Mouse (Mus musculus) liver, embryonic 16.5 days (tissue): ENCODE results near the gene Extl1. TPM values are rescaled to one million over a fixed set of nuclear protein-coding genes. Genes with fewer than 3 reads are reported as not detected.
"Not testable (repeated sequence)": the region's sequence is repeated elsewhere in the genome, so short reads cannot be mapped to it uniquely, and the experiment has no call there.

Source experiments
- ATAC-seq: fragments of 200-750 bp; cut with Nextera tagmentation; 2 replicates; pipeline ENCODE4 v1.8.0; 2017; ENCODE audit warnings: low read depth, mild to moderate bottlenecking, moderate number of reproducible peaks, moderate library complexity
- H3K27ac ChIP-seq: fragments of 300-500 bp; sonication (generic); 2 replicates; pipeline ENCODE4 v1.5.1; 2014; ENCODE audit warnings: mild to moderate bottlenecking, low read length
- H3K27me3 ChIP-seq: fragments of 300-500 bp; sonication (generic); 2 replicates; pipeline ENCODE4 v1.6.1; 2014; ENCODE audit warnings: low read depth, low read length, mixed read lengths; ENCODE audit not compliant: control insufficient read depth, insufficient read depth
- H3K36me3 ChIP-seq: fragments of 300-500 bp; sonication (generic); 2 replicates; pipeline ENCODE4 v1.6.1; 2014; ENCODE audit warnings: mild to moderate bottlenecking; ENCODE audit not compliant: control insufficient read depth, insufficient read depth
- H3K4me1 ChIP-seq: fragments of 300-500 bp; sonication (generic); 2 replicates; pipeline ENCODE4 v1.6.1; 2014; ENCODE audit warnings: low read depth, low read length, mixed read lengths; ENCODE audit not compliant: control insufficient read depth
- H3K4me2 ChIP-seq: fragments of 300-500 bp; sonication (generic); 2 replicates; pipeline ENCODE4 v1.6.1; 2014; ENCODE audit warnings: low read depth, low read length, mixed read lengths
- H3K4me3 ChIP-seq: fragments of 300-500 bp; sonication (generic); 2 replicates; pipeline ENCODE4 v1.5.1; 2014; ENCODE audit warnings: low read depth, mild to moderate bottlenecking, low read length
- H3K9ac ChIP-seq: fragments of 300-500 bp; sonication (generic); 2 replicates; pipeline ENCODE4 v1.6.1; 2014; ENCODE audit warnings: low read depth, low read length
- H3K9me3 ChIP-seq: fragments of 300-500 bp; sonication (generic); replicated peaks from 2 replicates; pipeline ENCODE4 v1.6.1; 2016; ENCODE audit warnings: low read length; ENCODE audit not compliant: control insufficient read depth
- WGBS: fragments of 180-500 bp; shearing (Covaris S2); extraction: QIAGEN DNeasy Blood & Tissue Kit; methylation state at CpG from one replicate; pipeline ENCODE4 v1.1.7; 2014; ENCODE audit not compliant: insufficient replicate concordance; 5-methylcytosine and 5-hydroxymethylcytosine counted together
- polyA plus RNA-seq: library from polyadenylated mRNA; unstranded; fragments of >200 nt; fragmentation: Nextera tagmentation; extraction: Ambion mirVana; gene quantifications from 2 replicates; pipeline ENCODE4 v1.2.1, GENCODE M21; 2015

Extl1 gene
- polyA plus RNA-seq: 0.21 and 0.25 TPM in 2 replicates

GRCm38 (mm10) chr4:134383750-134384149 lies at the start of gene Extl1:
TSS of gene Extl1 (minus strand) at chr4:134383850.
- 79% methylated on average over 2 of the region's 6 CpGs for WGBS
- H3K36me3 ChIP-seq, H3K4me1 ChIP-seq, H3K27ac ChIP-seq, ATAC-seq, H3K4me3 ChIP-seq, H3K9ac ChIP-seq, H3K9me3 ChIP-seq, H3K4me2 ChIP-seq, H3K27me3 ChIP-seq: not testable (repeated sequence)

GRCm38 (mm10) chr4:134432686-134433360 lies 49.2 kb upstream of the Extl1 start:
- no peaks in the 10 kb centered on the region for H3K27me3 ChIP-seq
- no peaks in the 10 kb centered on the region for H3K9me3 ChIP-seq
- H3K4me2 ChIP-seq: no peak overlapping the region
- H3K9ac ChIP-seq: no peak overlapping the region
- no peaks in the 10 kb centered on the region for H3K4me1 ChIP-seq
- H3K36me3 ChIP-seq: no peaks in the 10 kb centered on the region
- no peak for ATAC-seq
- H3K27ac ChIP-seq: no peak overlapping the region
- WGBS: 68% methylated on average over 15 of the region's 15 CpGs
- no peak overlapping the region for H3K4me3 ChIP-seq

- 53% methylated on average over 23 of the region's 23 CpGs for WGBS
- no peaks in the 10 kb centered on the region for H3K36me3 ChIP-seq
- ATAC-seq: no peak
- no peaks in the 10 kb centered on the region for H3K4me1 ChIP-seq
- no peaks in the 10 kb centered on the region for H3K27me3 ChIP-seq
- H3K4me2 ChIP-seq: no peak overlapping the region
- H3K27ac ChIP-seq: no peak overlapping the region
- H3K9ac ChIP-seq: no peak overlapping the region
- H3K4me3 ChIP-seq: no peak overlapping the region
- H3K9me3 ChIP-seq: no peaks in the 10 kb centered on the region
Measured at GRCm38 (mm10) chr4:134430381-134431004, 46.8 kb upstream of the Extl1 start.

- no peaks in the 10 kb centered on the region for H3K4me1 ChIP-seq
- no peak for ATAC-seq
- H3K36me3 ChIP-seq: no peaks in the 10 kb centered on the region; the same call in 1 of the 2 replicates
- H3K27me3 ChIP-seq: no peaks in the 10 kb centered on the region
- no peak overlapping the region for H3K9ac ChIP-seq
- no peak overlapping the region for H3K4me3 ChIP-seq
- WGBS: 57% methylated on average over 7 of the region's 7 CpGs
- no peak overlapping the region for H3K27ac ChIP-seq
- no peak overlapping the region for H3K4me2 ChIP-seq
- no peaks in the 10 kb centered on the region for H3K9me3 ChIP-seq
Measured at GRCm38 (mm10) chr4:134425088-134425487, 41.4 kb upstream of the Extl1 start.

- Histone ChIP-seq H3K4me2 (no peak overlapping the region), H3K4me3 (no peak overlapping the region), H3K27me3 (no peaks in the 10 kb centered on the region), H3K9ac (no peak overlapping the region), H3K9me3 (no peaks in the 10 kb centered on the region), H3K36me3 (no peaks in the 10 kb centered on the region; the same call in 1 of the 2 replicates), H3K4me1 (no peaks in the 10 kb centered on the region), H3K27ac (no peak overlapping the region)
- no peak for ATAC-seq
- WGBS: 77% methylated on average over 7 of the region's 7 CpGs
Measured at GRCm38 (mm10) chr4:134423949-134424348, 40.3 kb upstream of the Extl1 start.

GRCm38 (mm10) chr4:134421971-134422370 lies 38.3 kb upstream of the Extl1 start:
- 69% methylated on average over 11 of the region's 11 CpGs for WGBS
- no peak for ATAC-seq
- Histone ChIP-seq H3K9me3 (no peaks in the 10 kb centered on the region), H3K36me3 (peaks cover 8% of the 10 kb centered on the region), H3K27ac (no peak overlapping the region), H3K9ac (no peak overlapping the region), H3K27me3 (no peaks in the 10 kb centered on the region), H3K4me1 (no peaks in the 10 kb centered on the region), H3K4me2 (no peak overlapping the region), H3K4me3 (no peak overlapping the region)

GRCm38 (mm10) chr4:134417111-134417510 lies 33.5 kb upstream of the Extl1 start:
- Histone ChIP-seq H3K9ac (no peak overlapping the region), H3K4me2 (no peak overlapping the region), H3K4me1 (no peaks in the 10 kb centered on the region), H3K36me3 (peaks cover 8% of the 10 kb centered on the region), H3K4me3 (no peak overlapping the region), H3K27me3 (no peaks in the 10 kb centered on the region), H3K9me3 (no peaks in the 10 kb centered on the region), H3K27ac (no peak overlapping the region)
- no peak for ATAC-seq
- 76% methylated on average over 7 of the region's 7 CpGs for WGBS

GRCm38 (mm10) chr4:134416602-134417001 lies 33.0 kb upstream of the Extl1 start:
- WGBS: 76% methylated on average over 15 of the region's 15 CpGs
- Histone ChIP-seq H3K9me3 (no peaks in the 10 kb centered on the region), H3K4me1 (no peaks in the 10 kb centered on the region), H3K4me2 (no peak overlapping the region), H3K36me3 (peaks cover 8% of the 10 kb centered on the region), H3K27me3 (no peaks in the 10 kb centered on the region), H3K27ac (no peak overlapping the region), H3K9ac (no peak overlapping the region), H3K4me3 (no peak overlapping the region)
- no peak for ATAC-seq

- Histone ChIP-seq H3K27ac (no peak overlapping the region), H3K9ac (no peak overlapping the region), H3K9me3 (no peaks in the 10 kb centered on the region), H3K36me3 (peaks cover 8% of the 10 kb centered on the region), H3K4me3 (no peak overlapping the region), H3K4me1 (no peaks in the 10 kb centered on the region), H3K4me2 (no peak overlapping the region), H3K27me3 (no peaks in the 10 kb centered on the region)
- WGBS: 83% methylated on average over 17 of the region's 17 CpGs
- ATAC-seq: no peak
Measured at GRCm38 (mm10) chr4:134416177-134416576, 32.5 kb upstream of the Extl1 start.
